Mouse (Mus musculus) monocyte, adult 2 months (primary cell): Measurements from ENCODE around the gene Ccdc17.

ENCODE experiments used
- DNase-seq, 2 experiments: peaks; one replicate each; pipeline ENCODE4 v3.0.0; 2022; ENCODE audit warnings: low spot score in 2 of 2, low read depth in 1 of 2

Gene Ccdc17

DNA sequence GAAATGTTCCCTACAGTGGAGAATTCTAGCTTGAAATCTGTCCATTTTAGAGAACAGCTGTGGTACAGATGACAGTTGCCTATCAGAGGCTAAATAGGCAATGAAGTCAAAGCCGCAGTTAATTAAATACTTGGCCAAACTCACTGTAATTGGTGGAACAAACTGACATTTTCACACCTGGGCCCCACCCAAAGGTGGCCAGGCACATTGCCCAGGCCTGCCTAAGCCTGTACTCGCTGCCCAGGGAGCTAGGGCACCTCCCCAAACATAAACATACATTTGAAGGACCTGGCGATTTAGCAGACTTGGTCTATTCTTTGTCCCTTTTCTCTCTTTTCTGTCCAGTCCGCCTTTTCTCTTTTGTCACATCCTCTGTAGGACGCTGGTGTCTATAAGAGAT, at the start of gene Ccdc17:
Gene Ccdc17, plus strand, starts transcription at position 276 of the 400 bp plus-strand sequence.
- DNase-seq = no peak

DNA sequence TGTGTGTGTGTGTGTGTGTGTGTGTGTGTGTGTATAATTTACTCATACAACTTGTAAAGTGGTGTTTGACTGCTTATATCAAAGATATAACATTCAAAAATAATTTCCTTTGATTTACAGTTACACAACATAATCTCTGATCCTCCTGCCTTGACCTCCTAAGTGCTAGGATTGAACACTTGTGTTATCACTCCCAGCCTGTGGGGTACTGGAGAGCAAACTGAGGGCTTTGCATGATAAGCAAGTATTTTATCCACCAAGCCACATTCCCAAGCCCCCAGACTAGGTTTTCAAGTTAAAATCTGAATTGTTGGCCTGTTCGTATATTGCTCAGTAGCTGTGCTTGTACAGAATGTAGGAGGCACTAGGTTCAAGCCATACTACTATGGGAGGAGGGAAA, 46.0 kb upstream of the Ccdc17 start:
- no peak for DNase-seq

DNA sequence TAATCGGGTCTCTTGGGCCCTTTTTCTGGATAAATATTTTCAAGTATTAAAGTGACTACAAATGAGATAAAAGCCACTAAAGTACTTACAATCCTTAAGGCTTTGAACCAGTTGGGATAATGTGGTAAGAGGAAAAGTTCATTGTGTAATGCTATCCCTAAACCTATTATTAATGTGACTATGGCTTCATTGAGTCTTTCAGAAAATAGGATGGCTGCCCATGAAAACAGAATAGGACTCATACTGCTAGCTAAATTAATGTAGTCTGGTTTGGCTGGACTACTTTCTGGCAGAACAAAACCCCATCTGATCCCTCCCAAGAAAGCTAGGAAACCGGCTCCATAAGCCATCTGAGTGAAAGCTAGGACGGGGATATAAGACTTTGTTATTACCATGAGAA, 43.4 kb upstream of the Ccdc17 start:
- DNase-seq = no peak

DNA sequence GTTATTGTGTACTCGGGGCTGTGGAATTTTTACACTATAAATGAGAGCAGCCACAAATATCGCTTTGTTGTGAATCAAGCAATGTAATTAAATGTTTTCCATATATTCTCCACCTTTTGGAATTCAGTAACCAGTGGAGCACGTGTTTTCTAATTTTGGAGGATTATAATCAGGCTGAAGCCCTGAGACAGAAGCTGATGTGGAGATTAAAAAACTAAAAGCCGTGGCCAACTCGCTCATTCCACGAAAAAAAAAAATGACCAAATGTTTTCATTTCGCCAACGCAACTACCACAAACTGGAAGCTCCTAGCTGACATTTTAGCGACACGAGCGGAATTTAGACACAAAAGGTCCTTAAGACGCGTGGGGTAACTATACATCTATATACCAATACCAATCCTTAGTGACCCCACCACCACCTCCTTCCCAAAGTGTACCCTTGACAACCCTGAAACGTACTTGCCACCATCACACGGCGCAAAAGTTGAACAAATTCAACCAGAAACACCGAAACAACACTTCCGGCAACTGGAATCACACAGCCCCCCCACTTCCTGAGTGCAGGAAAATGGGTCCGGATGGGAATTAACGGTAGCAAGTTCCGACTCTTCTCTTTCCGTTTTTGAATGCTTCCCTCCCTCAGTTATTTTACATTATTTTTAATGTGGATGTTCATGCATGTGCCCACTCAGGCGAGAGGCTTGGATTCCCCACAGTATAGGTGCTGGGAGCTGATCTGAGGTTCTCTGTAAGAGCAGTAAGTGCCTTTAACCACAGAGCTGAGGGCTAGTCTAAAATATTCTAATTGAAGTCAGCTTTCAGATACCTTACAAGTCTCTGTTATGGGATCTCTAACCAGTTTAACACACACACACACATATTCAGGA, 40.8 kb upstream of the Ccdc17 start, which contains the start of gene Tmem69:
Gene Tmem69, minus strand, starts transcription at position 524 of the 888 bp plus-strand sequence.
- peak; percentile 46 to 70 for DNase-seq

DNA sequence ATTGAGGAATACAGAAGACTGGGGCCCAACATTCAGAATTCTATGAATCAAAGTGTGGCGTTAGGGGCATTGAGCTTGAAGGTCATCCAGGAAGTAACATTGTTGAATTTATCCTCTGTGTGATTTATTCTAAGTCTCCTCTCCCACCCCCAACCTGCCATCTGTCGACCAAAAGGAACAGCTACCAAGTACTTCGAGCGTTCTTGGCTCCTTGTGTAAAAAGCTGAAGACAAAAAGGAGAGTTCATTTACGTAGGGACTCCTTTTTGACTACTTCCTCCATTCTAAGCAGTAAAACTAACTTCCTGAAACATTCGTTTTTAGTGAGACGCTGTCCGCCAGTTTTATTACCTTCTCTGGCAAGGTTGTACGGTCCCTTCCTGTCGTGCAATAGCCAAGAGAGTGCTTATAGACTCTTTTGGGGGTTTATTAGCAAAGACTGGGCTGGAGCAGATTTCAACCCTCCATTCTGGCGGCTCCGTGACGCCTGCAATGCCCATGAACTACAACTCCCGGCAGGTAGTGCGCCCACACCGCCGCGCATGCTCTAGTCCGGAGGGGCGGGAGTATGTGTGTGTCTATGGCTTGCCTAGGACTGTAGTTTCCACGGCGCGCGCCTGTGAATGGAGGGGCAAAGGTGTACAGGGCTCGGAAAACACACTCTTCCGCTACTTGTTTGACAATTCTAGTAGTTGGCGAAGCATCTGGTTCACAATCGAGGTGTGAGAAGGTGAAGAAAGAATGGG, 39.7 kb upstream of the Ccdc17 start:
- peak; percentile 85 to 92 for DNase-seq

DNA sequence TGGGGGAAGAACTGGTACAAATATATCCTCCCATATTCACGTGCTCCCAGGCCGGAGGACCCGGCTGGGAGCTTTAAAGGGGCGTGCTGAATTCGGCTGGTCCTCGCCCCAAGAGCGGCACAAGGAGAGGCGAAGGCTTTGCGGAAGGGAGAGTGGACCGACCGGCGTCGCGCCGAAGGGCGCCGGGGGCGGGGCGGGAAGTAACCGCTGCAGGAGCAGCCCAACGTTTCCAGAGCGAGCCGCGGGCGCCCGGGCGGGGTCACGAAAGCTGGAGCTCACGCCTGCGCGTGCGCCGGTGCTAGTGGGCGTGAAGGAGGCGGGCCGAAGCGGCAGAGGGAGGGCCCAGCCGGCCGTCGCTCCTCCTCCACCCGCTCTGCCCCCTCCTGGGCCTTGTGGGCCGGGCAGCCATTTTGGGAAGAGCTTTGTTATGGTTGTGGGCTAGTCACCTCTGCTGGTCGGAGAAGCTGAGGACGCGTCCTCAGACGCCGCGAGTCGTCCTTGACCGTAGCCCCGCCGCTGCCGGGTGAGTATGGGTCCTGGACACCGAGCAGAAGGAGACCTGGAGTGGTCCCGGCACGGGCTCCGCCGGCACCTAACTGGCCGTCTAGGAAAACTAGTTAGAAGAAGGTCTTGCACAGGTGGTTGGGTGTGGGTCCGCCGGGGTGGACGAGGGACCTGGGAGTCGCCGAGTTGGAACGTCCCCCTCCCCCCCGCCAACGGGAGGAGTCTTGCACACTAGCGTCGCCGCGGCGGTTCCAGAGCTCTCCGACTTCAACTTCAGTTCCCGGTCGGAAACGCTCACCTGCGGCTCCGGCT, 38.9 kb upstream of the Ccdc17 start, which contains the start of gene Gpbp1l1:
Gene Gpbp1l1, plus strand, starts transcription at position 353 of the 816 bp plus-strand sequence.
- DNase-seq = peak; percentile 96 to 98

DNA sequence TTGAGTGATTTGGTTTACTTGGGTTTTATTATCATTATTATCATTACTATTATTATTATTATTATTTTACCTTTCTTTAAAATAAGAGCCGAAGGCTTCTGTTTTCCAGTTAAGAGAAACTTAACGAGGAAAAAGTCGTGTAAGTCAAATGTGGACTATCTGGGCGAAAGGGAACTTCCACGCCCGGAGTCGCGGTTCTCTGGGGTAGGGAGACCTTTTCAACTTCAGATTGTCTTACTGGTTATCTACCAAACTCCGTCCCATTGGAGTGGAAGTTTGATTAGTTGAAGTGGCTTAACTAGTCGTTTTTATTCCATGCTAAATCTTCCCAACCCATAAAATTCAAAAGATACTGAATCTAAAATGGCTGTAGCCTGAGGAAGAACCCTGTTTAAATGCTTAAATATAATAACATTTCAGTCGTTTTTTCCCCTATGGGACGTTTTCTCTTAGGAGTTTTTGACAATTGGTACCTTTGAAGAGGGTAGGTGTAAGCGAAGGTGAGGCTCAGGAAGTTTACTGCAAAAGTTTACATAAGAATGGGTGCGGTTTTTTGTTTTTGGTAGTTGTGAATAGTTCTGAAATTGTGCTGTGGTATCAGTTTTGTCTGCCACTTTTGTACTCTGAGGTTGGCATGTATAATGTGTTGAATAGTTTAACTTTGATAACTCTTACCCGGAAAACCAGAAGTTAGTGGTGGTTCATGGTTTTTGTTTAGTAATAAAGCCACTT, 38.1 kb upstream of the Ccdc17 start:
- no peak for DNase-seq

DNA sequence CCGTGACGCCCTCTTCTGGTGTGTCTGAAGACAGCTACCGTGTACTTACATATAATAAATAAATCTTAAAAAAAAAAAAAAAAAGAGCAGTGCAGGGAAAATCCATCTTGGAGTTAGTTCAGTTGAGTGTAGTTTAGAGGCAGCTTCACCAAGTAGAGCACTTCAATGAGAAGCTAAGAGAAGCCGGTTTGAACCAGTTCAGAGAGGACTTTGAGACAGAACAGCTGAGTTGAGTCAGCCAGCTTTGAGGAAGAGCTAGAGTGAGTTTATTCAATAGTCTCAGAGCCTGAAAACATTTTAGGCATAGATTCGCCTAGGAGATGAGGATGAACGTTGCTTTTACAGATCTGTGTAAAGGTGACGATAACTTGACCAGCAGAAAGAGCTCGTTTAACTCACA, 661 bp upstream of the Ccdc17 start:
- no peak for DNase-seq

DNA sequence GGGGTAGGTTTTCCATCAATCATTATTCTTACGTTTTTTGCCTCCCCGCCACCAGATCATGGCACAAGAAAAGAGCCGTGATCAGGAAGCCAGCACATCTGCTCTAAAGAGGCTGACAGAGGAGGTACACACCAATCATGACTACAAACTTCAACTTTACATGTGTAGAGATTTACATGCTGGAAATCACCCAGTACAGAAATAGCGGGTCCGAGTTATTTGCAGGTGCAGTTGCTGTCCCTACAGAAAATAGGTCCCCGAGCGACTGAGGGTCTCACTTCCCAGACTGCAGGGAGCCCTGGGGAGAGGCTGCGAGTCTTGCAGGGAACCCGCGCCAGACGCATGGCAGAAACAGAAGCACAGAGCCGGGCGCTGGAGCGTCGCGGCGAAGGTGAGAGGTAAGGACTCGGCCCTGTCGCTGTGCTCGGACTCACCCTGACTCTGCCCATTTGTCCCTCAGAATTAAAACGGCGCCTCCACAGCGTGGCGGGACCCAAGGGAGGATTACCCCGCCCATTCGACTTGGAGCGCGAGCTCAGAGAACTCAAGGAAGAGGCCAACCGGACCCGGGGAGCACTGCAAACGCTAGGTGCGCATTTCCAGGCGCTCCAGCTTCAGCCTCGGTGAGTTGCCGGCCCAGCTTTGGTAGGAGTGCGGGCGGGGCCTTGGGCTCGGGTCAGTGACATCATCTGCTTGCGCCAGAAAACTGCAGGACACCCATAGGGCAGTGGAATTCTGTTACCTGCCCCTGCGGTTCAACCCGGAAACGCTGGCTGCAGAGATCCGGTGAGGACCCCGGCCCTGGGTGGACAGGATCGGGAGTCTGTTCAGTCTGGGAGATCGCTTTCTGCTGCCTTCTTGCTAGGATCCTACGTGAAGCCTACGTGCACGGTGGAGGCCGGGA, 776 bp downstream of the Ccdc17 start:
- peak; percentile 53 to 68 for DNase-seq

DNA sequence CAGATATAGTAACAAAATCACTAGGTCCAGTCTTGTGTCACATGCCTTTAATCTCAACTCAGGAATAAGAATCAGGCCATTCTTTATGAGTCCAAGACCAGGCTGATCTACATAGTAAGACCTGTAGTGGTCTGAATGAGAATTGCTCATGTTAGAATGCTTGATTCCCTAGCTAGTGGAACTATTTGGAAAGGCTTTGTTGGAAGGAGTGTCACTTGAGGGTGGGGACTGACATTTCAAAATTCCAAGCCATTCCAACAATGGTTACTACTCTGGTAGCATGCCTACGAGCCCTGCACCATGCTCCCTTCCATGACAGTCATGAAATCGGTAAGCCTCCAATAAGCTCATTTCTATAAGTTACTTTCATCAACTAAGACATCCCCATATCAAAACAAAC, 16.2 kb downstream of the Ccdc17 start:
- DNase-seq = no peak

DNA sequence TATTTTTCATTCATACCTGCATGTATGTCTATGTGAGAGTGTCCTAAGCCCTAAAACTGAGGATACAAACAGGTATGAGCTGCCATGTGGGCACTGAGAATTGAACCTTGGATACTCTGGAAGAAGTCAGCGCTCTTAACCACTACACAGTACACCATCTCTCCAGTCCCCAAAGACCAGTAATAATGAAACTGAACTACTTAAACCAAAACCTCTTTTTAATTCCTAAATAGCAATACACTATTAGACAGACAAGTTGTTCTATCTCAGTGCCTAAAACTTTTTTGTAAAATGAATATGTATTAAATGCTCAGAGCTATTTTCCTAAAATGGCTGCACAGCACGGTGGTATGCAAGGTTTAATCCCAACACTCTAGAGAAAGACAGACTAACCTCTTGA, 18.8 kb downstream of the Ccdc17 start:
- DNase-seq = no peak

DNA sequence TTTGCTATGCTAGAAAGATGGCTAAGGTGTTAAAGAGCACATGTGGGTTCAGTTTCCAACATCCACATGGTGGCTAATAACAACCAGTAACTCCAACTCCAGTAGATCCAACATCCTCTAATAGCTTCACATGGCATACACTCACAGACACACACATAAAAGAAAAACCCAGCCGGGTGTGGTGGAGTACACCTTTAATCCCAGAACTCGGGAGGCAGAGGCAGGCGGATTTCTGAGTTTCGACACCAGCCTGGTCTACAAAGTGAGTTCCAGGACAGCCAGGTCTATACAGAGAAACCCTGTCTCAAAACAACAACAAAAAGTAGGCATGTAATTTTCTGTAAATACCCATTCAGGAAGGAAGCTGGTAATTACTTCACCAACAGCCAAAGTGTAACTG, 28.4 kb downstream of the Ccdc17 start:
- no peak for DNase-seq

DNA sequence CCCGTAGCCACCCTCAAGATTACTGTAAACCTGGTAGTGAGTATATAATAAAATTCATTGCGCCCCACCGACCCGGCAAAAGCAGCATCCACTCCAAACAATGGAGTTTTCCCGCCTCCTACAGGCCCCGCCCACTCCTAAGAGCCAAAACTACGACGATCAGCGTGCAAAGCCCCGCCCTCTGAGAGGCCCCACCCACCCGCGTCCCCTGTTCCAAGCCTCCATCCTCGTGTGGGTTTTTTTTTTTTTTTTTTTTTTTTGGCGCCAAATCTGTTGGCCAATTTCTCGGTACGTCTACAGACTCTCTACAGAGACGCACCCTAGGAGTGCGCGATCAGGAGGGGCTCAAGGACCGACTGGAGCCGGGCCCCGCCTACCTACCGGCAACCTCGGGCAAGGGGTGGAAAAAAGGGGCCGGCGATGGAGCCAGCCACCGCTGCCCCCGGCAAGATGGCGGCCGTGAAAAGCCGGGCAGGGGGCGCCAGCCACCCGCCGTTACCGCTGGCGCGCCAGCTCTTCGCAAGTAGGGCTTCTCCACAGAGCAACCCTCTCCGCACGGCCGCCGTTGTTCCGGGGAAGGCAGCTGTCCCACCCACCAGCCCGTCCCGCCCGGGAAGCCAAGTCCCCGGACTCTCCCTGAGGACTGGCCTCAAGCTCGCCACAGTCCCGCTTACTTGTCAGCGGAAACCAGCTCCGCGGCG, 30.4 kb downstream of the Ccdc17 start:
- peak; percentile 26 to 41 for DNase-seq

DNA sequence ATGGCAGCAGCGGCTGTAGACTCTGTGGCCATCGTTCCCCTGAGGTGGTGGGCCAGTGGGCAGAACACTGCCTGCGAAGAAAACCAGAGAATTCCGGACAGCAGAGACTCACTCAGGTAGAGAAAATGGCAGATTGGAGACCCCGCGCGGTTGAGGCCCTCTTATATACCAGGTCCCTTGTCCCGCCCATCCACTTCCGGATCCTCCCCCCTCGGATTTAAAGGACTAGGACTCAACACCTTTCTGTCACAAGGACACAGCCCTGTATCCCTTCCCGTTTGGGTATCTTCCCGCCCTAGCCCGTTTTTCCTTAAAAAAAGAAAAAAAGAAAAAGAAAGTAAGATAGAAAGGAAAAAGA, 30.9 kb downstream of the Ccdc17 start:
- peak; percentile 74 to 87 for DNase-seq

DNA sequence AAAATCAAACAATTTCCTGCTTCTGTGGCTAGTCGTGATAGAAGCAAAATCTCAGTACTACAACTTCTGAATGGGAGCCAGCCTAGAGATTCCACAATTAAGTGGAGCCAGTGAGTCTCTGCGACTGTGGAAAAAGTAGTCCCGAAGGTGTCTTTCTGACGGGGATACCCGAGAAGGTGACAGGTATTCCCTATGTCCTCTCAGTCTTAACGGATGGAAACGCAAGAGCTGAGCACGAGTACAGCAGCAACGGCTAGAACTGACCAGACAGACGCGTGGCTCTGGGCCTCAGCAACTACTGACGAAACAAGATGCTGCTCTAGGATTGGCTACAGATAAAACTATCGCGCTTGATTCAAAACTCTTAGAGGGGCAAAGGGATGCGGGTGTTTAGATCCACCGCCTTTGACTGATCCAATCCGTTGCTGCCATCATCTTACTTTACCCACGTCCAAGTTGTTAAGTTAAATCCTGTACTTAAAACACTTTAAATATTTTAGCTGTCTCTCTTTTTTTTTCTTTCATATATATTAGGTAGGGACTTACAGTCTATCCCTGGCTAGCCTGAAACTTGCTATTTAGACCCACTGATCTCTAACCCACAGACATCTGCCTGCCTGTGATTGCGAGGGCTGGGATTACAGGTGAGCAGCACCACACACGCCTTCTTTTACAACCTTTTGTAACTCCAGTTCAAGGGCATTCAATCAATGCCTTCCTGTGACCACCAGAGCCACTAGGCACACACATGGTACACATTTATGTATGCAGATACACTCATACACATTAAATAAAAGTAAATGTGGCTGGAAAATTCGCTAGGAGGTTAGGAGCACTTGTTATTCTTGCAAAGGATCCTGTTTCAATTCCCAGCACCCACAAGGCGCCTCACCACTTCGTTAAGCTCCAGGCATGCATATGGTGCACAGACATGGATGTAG, 31.5 kb downstream of the Ccdc17 start, which contains the start of gene Nasp:
Gene Nasp, minus strand, starts transcription at position 220 of the 941 bp plus-strand sequence.
- DNase-seq = peak; percentile 54 to 75

DNA sequence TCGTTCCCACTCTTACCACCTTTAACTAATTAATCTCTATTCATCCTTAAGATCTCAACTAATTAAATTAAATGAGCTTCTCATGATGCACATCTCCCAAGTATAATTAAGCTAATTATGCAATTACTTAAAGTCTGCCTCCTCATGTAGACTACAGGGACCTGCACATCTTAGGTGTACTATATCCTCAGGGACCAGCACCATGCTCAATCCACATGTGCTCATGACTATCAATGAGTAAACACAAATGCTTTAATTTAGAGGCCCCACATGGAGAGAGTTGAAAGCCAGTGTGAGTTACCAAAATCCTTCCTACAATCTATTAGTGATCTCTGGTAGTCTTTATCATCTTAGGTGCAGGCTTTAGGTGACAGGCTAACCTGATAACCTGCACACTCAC, 38.7 kb downstream of the Ccdc17 start:
- no peak for DNase-seq

DNA sequence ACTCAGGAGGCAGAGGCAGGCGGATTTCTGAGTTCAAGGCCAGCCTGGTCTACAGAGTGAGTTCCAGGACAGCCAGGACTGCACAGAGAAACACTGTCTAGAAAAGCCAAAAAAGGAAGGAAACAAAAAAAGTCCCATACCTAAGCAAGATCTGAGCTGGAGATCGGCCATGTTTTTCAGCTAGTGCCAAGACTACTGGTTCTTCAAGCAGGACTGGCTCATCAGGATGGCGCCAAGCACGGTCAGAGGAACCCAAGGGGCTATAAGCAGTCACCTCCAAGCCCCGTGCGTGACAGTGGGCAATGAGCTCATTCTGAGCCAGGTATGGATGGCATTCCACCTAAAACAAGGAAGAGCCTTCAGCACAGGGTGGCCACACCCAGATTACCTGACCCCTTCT, 42.4 kb downstream of the Ccdc17 start:
- no peak for DNase-seq

DNA sequence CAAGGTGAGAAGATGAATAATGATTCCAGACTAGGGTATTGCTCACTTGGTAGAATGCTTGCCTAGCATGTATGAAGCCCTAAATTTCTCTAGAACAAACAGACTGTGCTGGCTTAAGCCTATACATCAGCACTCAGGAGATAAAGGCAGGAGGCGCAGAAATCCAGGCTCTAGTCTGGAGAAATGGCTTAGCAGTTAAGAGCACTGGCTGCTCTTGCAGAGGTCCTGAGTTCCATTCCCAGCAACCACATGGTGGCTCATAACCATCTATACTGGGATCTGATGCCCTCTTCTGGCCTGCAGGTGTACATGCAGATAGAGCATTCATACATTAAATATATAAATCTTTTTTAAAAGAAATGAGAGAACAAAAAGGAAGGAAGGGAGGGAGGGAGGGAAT, 45.6 kb downstream of the Ccdc17 start:
- no peak for DNase-seq
